Mouse (Mus musculus) testis, adult 2 months (tissue): ENCODE measurements at regions not wholly inside any gene's neighbourhood (a gene's known extent, or its start where the extent isn't known, plus 50 kb on each side); places are given as distances from the start of the nearest gene placed in this dataset.
"Not testable (repeated sequence)": the region's sequence is repeated elsewhere in the genome, so short reads cannot be mapped to it uniquely, and the experiment has no call there.

Source experiments
- CTCF ChIP-seq: fragments of 200-500 bp; IDR thresholded peaks from 2 replicates; pipeline ENCODE4 v1.5.1; 2012; ENCODE audit warnings: low read depth, mild to moderate bottlenecking, inconsistent platforms, low read length, moderate library complexity; ENCODE audit not compliant: control insufficient read depth, insufficient read depth, insufficient replicate concordance
- POLR2A ChIP-seq: fragments of 200-500 bp; IDR thresholded peaks from 2 replicates; pipeline ENCODE4 v1.6.1; 2012; ENCODE audit warnings: low read depth, mild to moderate bottlenecking, inconsistent platforms, low read length, moderate library complexity; ENCODE audit not compliant: control insufficient read depth

DNA sequence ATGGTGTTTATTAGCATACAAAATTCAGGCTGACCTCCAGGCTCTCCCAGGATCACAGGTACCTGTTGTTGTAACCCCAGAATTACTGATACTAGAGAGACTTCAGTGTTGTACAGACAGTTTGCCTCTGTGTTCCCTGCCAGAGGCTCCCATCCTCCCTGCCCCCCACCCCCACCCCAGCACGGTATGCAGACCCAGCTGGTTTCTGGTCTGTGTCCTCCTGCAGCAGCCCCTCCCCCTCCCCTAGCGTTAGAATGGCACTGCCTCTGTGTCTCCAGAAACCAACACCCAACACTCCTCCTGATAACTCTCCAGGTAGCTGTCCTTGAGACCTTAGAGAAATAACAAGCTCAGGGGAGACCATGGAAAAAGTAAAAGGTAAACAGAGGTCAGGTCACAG lies 116.6 kb upstream of the Camk1g start:
- TF ChIP-seq CTCF, POLR2A: not testable (repeated sequence)
